Mouse (Mus musculus) regulatory T cell (primary cell): ENCODE data around the gene Slc12a9.

Source experiments
- in situ Hi-C: fragments of 300-600 bp; cut with MboI, MseI; formaldehyde crosslinking; loops from one replicate; pipeline ENCODE4 v1.15.1; 2025; ENCODE audit warnings: high pct_unique_total_duplicates

Gene Slc12a9

DNA sequence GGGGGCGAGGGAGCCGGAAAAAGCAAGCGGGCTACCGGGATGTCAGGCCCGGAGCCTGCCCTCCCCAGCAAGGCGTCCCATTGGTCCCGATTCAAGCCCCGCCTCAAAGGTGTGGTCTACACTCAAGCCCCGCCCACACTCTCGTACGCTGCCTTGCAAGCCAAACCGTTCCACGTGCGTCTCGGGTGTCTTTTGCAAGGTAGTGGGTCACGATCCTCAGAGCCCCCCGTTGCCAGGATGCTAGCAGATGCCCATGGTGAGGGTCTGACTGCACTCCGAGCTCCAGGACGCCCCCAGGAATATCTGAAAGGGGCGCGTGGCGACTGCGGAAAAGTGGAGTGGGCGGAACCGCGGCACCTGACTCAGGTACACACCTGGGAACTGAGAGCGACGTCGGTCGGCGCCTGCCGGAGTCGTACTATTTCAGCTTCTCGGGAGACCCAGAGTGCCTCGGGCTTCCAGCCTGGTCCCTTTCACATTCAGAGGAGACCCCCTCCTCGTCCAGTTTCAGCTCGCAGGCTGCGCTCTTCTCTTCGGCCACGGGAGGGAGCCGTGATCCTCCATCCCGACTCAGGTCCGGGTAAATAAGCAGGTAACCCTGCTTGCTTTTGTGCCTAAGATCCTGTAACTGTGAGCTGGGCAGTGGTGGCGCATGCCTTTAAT is at the start of gene Slc12a9:
Gene Slc12a9, minus strand, starts transcription at position 86 of the 663 bp plus-strand sequence.
- in situ Hi-C loops: no loop called here

DNA sequence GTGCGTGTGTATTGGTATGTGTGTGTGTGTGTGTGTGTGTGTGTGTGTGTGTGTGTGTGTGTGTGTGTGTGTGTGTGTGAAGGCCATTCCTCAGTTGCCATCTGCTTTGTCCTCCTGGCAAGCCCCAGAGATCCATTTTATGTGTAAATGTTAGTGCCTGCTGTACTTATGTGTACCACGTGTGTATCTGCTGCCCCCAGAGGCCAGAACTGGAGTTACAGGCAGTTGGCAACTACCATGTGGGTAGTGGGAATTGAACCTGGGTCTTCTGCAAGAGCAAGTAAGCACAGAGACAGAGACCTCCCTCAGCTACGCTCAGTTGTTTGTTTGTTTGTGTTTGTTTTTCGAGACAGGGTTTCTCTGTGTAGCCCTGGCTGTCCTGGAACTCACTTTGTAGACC is 47.8 kb upstream of the Slc12a9 start:
- in situ Hi-C loops: no loop called here

DNA sequence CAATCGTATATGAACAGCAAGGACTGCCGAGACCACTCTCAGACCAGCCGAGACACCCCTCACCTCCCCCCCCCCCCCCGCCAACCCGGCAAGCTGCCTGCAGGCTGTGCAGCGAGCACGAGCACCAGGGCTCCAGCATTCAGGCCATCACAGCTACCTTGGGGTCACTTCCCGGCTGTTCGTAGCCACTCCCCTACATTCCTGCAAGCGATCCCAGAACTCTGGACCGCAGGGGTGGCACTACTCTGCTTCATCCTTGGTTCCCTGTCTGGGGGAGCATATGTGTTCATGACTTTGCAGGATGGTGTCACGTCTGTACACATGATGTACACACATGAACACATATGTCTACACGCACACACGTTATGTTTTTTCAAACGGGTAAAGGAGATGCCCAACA is 44.2 kb upstream of the Slc12a9 start:
- in situ Hi-C loops: no loop called here

DNA sequence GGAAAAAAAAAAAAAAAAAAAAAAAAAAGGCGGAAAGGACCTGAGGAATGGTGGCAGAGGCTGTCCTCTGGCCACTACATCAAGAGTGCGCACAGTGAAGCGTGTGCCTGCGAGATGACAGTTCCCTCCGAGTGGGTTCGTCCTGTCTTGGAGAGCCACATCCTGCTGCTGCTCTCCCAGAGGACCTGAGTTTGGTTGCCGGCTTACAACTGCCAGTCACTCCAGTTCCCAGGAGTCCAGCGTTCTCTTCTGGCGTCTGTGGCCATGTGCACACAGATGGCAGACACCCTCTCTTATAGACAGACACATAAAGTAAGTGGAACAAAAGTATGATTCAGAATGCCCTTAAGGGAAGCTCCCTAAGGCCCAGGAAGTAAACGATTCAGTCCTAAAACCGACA is 43.8 kb upstream of the Slc12a9 start:
- in situ Hi-C loops: no loop called here

DNA sequence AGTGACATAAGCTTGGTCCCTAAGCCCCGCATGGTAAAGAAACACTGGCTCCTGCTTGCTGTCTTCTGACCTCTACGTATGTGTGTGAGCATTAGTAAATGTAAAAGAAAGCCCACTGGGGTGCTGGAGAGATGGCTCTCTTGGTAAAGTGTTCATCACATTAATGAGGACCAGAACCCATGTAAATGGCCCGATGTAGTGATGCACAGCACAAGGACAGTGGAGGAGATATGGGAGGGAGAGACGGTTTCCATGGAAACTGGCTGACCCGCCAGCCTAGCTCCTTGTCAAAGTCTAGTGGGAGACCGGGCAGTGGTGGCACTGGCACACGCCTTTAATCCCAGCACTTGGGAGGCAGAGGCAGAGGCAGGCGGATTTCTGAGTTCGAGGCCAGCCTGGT is 43.3 kb upstream of the Slc12a9 start:
- in situ Hi-C loops: no loop called here

DNA sequence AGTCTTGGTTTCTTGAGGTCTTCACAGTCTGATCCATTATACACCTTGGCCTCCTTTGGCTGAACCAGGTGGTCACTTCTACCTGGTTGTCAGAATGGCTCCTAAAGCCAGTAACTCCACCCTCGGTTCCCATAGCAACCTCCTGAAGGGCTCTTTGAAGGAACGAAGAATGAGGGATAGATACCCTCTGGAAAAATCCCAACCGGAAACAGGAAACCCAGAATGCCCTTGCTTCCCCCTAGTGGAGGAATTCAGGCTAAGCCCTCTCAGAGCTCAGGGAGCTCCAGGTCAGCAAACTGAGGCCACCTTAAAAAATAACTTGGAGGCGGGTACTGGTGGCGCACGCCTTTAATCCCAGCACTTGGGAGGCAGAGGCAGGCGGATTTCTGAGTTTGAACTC is 42.8 kb upstream of the Slc12a9 start:
- in situ Hi-C loops: no loop called here

DNA sequence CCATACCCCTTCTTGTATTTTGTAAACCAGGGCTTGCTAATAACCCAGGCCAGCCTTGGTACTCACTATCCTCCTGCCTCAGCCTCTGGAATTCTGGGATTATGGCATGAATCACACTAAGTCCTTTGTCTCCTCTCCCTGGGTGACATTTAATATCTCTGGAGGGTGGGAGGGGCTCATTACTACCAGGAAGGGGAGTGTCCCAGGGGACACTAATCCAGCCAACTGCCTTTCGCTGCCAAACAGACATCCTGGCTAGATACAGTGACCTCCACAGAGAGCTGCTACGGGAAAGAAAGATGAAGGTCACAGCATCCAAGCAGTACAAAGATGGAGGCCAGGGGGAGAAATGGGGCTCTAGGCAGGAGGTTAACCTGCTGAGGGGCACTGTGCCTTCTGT is 42.2 kb upstream of the Slc12a9 start:
- in situ Hi-C loops: no loop called here

DNA sequence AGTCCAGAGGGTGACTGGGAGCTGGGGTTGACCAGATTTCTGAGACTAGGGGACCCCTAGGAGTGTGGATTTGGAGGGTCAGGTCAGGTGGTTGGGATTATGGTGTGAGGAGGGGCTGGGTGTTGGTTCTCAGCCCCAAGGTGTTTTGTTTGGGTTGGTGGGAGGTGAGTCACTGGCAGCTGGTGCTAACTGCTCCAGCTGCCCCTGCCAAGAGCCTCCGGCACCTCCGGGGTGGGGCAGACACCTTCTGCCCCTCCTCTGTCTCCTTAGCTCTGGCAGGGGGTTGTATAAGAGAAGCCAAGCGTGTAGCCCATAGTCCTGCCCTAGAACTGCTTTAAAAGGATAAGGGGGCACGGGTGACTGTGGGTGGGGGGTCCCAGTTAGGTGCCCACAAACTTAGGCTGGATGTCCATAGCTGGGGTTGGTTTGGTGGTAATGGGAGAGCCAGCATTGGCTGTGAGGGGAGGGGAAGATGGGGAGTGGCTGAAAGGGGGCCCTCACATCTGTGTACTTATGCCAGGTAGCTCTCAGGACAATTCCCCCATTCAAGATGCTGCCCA is 41.2 kb upstream of the Slc12a9 start:
- in situ Hi-C loops: no loop called here

DNA sequence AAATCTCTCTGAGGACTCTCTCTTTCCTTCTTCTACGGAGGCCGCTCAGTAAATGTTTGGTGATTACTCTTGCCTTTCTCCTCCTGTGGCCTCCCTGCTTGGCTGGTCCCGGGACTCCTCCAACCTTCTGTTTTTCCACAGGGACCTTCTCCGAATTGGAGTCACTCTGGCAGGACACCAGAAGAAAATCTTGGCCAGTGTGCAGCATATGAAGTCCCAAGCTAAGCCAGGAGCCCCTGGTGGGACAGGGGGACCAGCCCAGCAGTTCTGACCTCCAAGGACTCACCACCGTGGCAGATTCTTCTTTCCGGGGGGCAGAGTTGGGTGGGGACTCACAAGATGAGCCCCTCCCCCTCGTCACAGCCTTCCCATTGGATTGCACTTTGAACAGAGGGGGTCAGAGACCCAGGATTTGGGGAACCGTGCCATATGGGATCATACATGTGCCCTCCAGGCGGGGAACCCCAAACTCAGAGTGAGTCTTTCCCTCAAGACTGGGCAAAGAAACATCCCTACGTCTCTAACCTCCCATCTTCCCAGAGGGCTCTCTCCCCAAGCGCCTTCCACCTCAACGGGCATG is 40.1 kb upstream of the Slc12a9 start:
- in situ Hi-C loops: no loop called here

DNA sequence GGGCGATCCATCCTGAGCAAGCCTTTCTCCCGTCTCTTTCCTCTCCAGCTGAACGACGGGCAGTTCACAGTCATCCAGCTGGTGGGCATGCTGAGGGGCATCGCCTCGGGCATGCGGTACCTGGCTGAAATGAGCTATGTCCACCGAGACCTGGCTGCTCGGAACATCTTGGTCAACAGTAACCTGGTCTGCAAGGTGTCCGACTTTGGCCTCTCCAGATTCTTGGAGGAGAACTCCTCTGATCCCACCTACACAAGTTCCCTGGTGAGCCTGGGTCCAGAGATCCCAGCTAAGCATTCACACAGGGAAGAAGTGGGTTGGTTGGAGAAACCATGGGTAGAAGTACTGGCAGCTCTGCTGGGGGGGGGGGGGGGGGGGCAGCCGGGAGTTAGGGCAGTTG is 36.3 kb upstream of the Slc12a9 start:
- in situ Hi-C loops: no loop called here

DNA sequence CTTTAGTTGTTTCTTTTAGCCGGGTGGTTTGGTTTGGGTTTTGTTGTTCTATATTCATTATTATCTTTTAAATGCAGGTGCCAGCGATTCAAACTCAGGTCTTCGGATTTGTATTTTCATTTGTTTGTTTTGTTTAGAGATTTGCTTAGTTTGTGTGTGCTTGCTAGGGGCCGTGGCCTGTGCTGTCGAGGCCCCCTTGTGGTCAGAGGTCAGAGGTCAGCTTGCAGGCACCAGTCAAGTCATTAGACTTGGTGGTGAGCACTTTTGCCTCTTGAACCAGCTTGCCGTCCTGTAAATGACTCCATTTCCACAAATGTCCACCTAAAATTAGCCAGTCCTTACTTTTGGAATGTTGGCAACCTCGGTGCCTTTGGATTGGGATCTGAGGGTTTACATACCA is 25.0 kb upstream of the Slc12a9 start:
- in situ Hi-C loops: loop anchor here (10.0 kb wide), 1 partner anchor 854 kb away; no protein-coding TSS in a partner anchor

DNA sequence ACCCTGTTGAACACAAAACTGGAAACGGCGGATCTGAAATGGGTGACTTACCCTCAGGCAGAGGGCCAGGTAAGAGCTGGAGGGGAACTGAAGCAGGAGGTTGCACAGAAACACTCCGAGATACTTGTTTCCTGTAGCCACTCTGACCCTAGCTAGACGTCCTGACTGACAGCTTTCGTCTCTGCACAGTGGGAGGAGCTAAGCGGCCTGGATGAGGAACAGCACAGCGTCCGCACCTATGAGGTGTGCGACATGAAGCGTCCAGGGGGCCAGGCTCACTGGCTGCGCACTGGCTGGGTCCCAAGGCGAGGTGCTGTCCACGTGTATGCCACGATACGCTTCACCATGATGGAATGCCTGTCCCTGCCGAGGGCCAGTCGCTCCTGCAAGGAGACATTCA is 20.7 kb upstream of the Slc12a9 start:
- in situ Hi-C loops: loop anchor here (10.0 kb wide), 1 partner anchor 849 kb away; no protein-coding TSS in a partner anchor

DNA sequence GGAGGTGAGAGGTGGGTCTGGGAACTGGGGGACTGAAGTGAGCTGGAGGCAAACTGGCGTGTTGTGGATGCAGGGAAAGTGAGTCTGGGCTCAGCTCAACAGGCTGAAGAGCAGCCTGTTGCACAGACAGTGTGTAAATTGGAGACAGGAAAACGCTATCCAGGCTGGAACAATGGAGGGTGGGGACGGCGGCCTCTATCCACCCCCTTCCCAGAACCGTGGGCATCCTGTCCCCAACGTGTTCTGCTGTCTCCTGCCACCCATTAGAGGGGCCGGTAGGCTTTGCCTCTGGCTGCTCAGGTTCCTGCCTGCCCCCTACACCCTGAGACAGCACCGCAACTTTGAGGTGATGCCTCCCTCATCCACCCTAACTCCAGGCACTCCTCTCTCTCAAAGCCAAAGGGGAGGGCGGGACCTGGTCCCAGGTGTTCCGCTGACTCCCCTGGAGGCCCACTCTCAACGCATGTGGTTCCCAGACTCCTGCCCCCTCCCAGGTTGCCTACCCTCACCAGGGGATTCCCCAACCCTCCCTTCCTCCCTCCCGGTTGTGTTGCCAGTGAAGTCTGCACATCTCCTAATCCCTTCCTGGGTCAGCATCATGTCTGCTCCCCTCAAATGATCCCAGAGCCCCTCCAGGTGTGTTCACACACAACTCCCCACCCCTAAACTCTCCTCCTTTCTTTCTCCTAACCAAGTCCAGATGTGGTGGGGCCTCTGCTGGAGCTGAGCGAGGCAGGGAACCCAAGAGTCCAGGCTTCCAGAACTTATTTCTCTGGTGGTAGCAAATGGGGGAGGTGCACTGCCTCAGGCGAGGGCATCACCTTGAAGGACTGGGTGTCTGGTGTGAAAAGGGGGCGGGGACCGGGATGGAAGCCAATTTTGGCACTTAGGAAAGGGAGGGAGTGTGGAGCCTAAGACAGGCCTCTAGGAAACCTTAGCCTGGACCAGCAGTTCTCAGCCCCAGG is 18.9 kb upstream of the Slc12a9 start:
- in situ Hi-C loops: loop anchor here (10.0 kb wide), 1 partner anchor 847 kb away; no protein-coding TSS in a partner anchor

DNA sequence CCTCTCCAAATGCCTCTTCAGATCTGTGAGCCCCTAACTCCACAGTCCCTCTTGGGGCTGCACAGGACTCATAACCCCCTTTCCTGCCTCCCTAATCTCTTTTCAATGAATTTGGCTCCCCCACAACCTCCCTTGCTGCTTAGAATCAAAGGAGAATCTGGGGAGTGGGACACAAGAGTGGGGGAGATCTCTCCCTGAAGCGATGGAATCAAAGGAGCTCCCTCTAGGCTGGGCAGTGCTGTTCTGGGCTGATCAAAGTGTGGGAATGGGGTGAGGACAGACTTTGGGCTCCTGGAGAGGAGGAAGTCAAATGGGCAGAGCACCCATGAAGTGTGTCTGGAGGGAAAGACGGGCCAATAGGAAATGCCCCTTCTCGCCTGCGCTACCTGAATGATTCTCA is 18.0 kb upstream of the Slc12a9 start:
- in situ Hi-C loops: loop anchor here (10.0 kb wide), 1 partner anchor 847 kb away; no protein-coding TSS in a partner anchor

DNA sequence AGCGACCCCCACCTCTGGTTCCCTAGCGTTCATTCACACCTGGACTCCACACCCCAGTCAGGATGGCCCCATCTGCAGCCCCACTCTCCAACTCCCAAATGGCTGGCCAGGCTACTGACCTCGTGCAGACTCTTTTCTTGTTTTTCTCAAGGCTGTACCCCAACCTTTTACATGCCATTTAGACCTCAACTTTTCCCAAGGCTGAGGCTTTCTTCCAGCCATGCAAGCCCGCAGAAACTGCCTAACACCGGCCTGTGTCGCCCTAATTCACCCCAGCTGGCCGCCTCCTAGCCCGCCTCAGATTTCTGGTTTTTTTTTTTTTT is 17.6 kb upstream of the Slc12a9 start:
- in situ Hi-C loops: loop anchor here (10.0 kb wide), 1 partner anchor 846 kb away; no protein-coding TSS in a partner anchor

DNA sequence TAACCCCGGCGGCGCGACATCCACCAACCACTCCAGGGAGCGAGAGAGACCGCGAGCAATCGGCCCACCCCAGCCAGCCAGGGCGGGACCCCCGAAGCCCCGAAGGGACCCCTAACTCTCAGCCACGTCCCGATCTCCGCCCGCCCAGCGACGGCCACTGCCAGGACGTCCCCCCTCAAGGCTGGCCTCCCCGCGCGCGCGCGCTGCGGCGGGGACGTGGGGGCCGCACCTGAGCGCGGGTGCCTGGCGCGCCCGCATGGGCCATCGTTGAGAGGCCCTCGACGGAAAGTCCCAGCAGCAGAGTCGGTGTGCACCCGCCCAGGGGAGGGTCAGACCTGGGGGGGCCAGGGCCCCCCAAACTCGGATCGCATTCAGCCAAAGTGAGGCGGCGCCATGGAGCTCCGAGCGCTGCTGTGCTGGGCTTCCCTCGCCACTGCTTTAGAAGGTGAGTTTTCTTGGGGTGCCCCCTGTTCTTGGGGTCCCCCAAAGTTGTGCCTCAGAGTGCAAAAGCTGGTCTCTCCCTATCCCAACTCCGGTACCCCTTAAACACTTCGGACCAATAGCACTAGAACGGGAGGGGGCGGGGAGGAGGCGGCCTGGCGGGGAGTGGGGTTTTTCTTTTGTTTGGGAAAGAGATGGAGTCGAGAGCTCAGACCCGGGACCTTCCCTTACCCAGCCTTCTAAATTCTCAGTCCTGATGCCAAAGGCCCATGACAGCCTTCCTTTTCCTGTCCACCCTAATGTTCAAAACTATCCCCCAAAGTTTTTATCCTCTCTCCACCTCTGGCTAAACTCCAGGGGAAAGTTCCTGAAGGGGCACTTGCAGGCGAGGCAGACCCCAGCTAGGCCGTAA is 17.0 kb upstream of the Slc12a9 start:
- in situ Hi-C loops: loop anchor here (10.0 kb wide), 1 partner anchor 846 kb away; no protein-coding TSS in a partner anchor

DNA sequence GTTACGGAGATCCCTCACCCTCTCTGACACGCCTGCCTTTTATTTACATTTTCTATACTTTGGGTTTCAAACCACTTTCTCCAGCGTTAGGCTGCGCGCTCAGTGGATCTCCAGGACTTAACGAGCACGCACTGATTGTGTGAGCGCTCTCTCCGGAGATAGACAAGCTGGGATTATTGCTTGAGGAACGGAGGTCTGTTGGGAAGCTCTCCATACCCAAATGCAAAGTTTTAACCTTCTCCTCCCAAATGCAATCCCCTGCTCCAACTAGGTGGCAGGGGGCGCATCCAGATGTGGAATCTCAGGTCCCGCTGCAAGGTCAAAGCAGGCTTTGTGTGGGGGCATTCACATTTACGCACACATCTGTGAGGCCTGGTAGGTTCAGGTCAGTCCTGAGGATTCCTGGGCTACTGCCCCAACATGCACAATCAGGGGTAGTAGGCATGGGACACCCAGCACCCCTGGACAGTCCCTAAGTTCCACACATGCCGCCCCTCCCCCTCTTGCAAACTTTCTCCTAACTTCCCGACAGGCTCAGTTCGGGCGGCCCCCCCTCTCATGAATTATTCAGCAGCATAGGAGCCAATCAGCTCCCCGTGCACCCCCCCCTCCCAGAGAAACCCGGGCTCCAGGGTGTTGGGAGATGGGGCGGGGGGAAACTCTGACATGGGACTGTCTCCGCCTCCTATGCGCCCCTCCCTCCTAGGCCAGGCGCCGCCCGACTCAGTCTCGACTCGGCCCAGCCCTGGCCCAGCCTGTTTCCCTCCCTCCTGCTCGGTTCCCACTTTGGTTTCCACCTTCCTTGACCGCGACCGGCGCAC is 16.2 kb upstream of the Slc12a9 start, which contains the start of gene Ephb4:
Gene Ephb4, plus strand, starts transcription at position 726 of the 821 bp plus-strand sequence.
- in situ Hi-C loops: loop anchor here (10.0 kb wide), 1 partner anchor 845 kb away; no protein-coding TSS in a partner anchor

DNA sequence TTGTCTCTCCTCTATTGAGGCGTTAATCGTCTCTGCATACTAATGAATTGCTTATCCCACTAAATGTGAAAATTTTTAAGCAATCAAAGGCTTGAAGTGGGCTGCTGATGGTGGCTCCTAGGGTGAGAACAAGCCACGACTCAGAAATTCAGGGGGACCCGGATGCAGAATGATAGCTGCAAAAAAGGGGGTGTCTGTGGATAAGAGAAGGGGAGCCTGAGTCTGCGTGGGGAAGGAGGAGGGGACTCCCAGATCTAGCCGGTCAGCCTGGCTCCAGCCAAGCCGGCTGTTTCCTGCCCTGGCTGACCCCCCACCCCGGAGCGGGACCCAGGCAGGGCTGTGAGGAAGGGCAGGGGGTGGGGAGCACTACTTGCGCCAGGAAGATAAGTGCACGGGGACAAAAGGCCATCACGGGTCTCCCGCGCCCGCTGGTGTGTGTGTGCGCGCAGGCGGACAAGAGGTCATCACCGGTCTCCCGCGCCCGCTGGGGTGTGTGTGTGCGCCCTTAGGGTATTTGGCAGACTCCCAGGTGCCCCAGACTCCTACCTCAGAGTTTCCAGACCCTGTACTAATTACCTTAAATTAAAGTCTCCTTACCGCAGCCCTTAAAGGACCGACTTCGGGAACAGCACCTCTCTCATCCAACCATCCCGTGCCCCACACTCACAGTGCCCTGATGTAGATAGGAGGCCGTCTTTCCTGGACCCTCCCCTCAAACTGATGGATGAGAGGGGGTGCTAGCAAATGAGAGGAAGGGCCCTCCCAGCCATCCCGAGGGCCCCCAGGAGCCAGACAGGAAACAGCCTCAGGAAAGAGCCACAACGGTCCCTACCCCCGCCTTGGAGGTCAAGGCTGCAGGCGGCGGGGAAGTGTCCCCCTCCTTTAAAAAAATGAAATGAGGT is 15.3 kb upstream of the Slc12a9 start:
- in situ Hi-C loops: no loop called here

DNA sequence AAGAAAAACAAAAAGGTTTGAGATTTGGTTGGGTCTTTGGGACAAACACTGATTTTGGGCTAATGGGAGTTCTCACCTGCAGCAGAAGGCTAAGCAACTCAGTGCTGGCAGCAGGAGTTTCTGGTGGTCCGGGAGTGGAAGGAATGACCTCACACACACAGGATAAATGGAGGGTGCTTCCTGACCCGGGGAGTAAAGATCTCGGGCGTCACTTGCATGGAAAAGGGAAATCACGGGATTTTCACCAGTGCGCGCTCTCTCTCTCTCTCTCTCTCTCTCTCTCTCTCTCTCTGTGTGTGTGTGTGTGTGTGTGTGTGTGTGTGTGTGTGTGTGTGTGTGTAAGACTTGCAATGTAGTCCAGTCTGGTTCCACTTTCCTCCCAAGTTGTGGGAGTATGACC is 14.5 kb upstream of the Slc12a9 start:
- in situ Hi-C loops: no loop called here
